Mouse (Mus musculus) testis, adult 10 weeks (tissue): ENCODE measurements around the gene Tbc1d7. TPM values are rescaled to one million over a fixed set of nuclear protein-coding genes. Genes with fewer than 3 reads are reported as not detected.

Experiments used
- polyA plus RNA-seq: library from polyadenylated mRNA; stranded (reverse); fragments of 350-450 nt; fragmentation: Illumina TruSeq; extraction: RNeasy Lipid Tissue Mini Kit (QIAGEN cat#74804); gene quantifications from one replicate; pipeline ENCODE4 v1.2.3, GENCODE M21; 2014; ENCODE audit warnings: low read depth, low replicate concordance

Tbc1d7 gene
- polyA plus RNA-seq: 9.3 TPM

GRCm38 (mm10) chr13:43171020-43171710 is at the start of gene Tbc1d7:
Gene Tbc1d7 (minus strand): TSS chr13:43171501.

Other genes with a start within 250 kb of the Tbc1d7 start
- 0.08 TPM for gene Gfod1, start 132.7 kb upstream of the Tbc1d7 start, polyA plus RNA-seq
- gene Sirt5, start 194.0 kb upstream of the Tbc1d7 start, polyA plus RNA-seq: 2.1 TPM
- 62.4 TPM for gene Nol7, start 226.9 kb upstream of the Tbc1d7 start, polyA plus RNA-seq